Mouse (Mus musculus): Measurements from ENCODE around the gene 5430419D17Rik. TPM values are rescaled to one million over a fixed set of nuclear protein-coding genes. Genes with fewer than 3 reads are reported as not detected.

Gene 5430419D17Rik
- polyA plus RNA-seq, 1 experiment from 2014 or later: not detected

GRCm38 (mm10) chr7:131182685-131183084, 8.5 kb downstream of the 5430419D17Rik start:
- no peaks in the 10 kb centered on the region for H3K9me3 ChIP-seq (ENCODE audit: control insufficient read depth, low read length)
- no peak overlapping the region for H3K27ac ChIP-seq (ENCODE audit: low read depth, low read length)
- H3K4me1 ChIP-seq (replicated peaks; ENCODE audit: control insufficient read depth, insufficient read depth, low read length): no peaks in the 10 kb centered on the region
- no peak overlapping the region for H3K9ac ChIP-seq (ENCODE audit: low read length)
- 38% methylated on average over 4 of the region's 4 CpGs for WGBS
- H3K27me3 ChIP-seq (ENCODE audit: control insufficient read depth, insufficient read depth, low read length): no peaks in the 10 kb centered on the region
- ATAC-seq (replicated peaks; ENCODE audit: low FRiP score): no peak
- peak; percentile 77 for DNase-seq (ENCODE audit: low spot score)
- no peak overlapping the region for H3K4me2 ChIP-seq (ENCODE audit: low read depth, low read length, severe bottlenecking)
- no peaks in the 10 kb centered on the region for H3K36me3 ChIP-seq (ENCODE audit: control insufficient read depth, insufficient read depth, low read length)
- no peak overlapping the region for H3K4me3 ChIP-seq (ENCODE audit: low read depth, low read length)

- no peak overlapping the region for H3K4me3 ChIP-seq (ENCODE audit: low read depth, low read length)
- DNase-seq (ENCODE audit: low spot score) (no peak), ATAC-seq (replicated peaks; ENCODE audit: low FRiP score) (no peak)
- no peak overlapping the region for H3K9ac ChIP-seq (ENCODE audit: low read length)
- WGBS: 69% methylated on average over 8 of the region's 8 CpGs
- no peaks in the 10 kb centered on the region for H3K4me1 ChIP-seq (replicated peaks; ENCODE audit: control insufficient read depth, insufficient read depth, low read length)
- H3K27ac ChIP-seq (ENCODE audit: low read depth, low read length): no peak overlapping the region
- H3K27me3 ChIP-seq (ENCODE audit: control insufficient read depth, insufficient read depth, low read length): no peaks in the 10 kb centered on the region
- H3K36me3 ChIP-seq (ENCODE audit: control insufficient read depth, insufficient read depth, low read length): no peaks in the 10 kb centered on the region
- no peaks in the 10 kb centered on the region for H3K9me3 ChIP-seq (ENCODE audit: control insufficient read depth, low read length)
- no peak overlapping the region for H3K4me2 ChIP-seq (ENCODE audit: low read depth, low read length, severe bottlenecking)
These were observed 10.1 kb downstream of the 5430419D17Rik start for GRCm38 (mm10) chr7:131184339-131184738.

- 84% methylated on average over 8 of the region's 8 CpGs for WGBS
- H3K27ac ChIP-seq (ENCODE audit: low read depth, low read length): no peak overlapping the region
- no peaks in the 10 kb centered on the region for H3K4me1 ChIP-seq (replicated peaks; ENCODE audit: control insufficient read depth, insufficient read depth, low read length)
- no peaks in the 10 kb centered on the region for H3K9me3 ChIP-seq (ENCODE audit: control insufficient read depth, low read length)
- ATAC-seq (replicated peaks; ENCODE audit: low FRiP score): no peak
- H3K4me2 ChIP-seq (ENCODE audit: low read depth, low read length, severe bottlenecking): no peak overlapping the region
- no peaks in the 10 kb centered on the region for H3K27me3 ChIP-seq (ENCODE audit: control insufficient read depth, insufficient read depth, low read length)
- no peak for DNase-seq (ENCODE audit: low spot score)
- no peak overlapping the region for H3K4me3 ChIP-seq (ENCODE audit: low read depth, low read length)
- no peaks in the 10 kb centered on the region for H3K36me3 ChIP-seq (ENCODE audit: control insufficient read depth, insufficient read depth, low read length)
- H3K9ac ChIP-seq (ENCODE audit: low read length): no peak overlapping the region
These were observed 12.8 kb downstream of the 5430419D17Rik start for GRCm38 (mm10) chr7:131187047-131187446.

GRCm38 (mm10) chr7:131187996-131188395, 13.8 kb downstream of the 5430419D17Rik start:
- no peak for ATAC-seq (replicated peaks; ENCODE audit: low FRiP score)

GRCm38 (mm10) chr7:131223086-131223485, 48.9 kb downstream of the 5430419D17Rik start:
- H3K4me3 ChIP-seq (ENCODE audit: low read depth, low read length): no peak overlapping the region

More at GRCm38 (mm10) chr7:131187996-131188395, 13.8 kb downstream of the 5430419D17Rik start:
- Histone ChIP-seq H3K4me1 (replicated peaks; ENCODE audit: control insufficient read depth, insufficient read depth, low read length) (no peaks in the 10 kb centered on the region), H3K9me3 (ENCODE audit: control insufficient read depth, low read length) (no peaks in the 10 kb centered on the region), H3K4me3 (ENCODE audit: low read depth, low read length) (no peak overlapping the region), H3K27ac (ENCODE audit: low read depth, low read length) (no peak overlapping the region), H3K36me3 (ENCODE audit: control insufficient read depth, insufficient read depth, low read length) (no peaks in the 10 kb centered on the region), H3K27me3 (ENCODE audit: control insufficient read depth, insufficient read depth, low read length) (no peaks in the 10 kb centered on the region), H3K4me2 (ENCODE audit: low read depth, low read length, severe bottlenecking) (no peak overlapping the region), H3K9ac (ENCODE audit: low read length) (no peak overlapping the region)
- WGBS: 93% methylated on average over 14 of the region's 14 CpGs
- DNase-seq (ENCODE audit: low spot score): no peak

GRCm38 (mm10) chr7:131236091-131236490, 61.9 kb downstream of the 5430419D17Rik start:
- H3K9ac ChIP-seq (ENCODE audit: low read length): no peak overlapping the region
- H3K36me3 ChIP-seq (ENCODE audit: control insufficient read depth, insufficient read depth, low read length): no peaks in the 10 kb centered on the region
- ATAC-seq (replicated peaks; ENCODE audit: low FRiP score) (no peak), DNase-seq (ENCODE audit: low spot score) (no peak)
- no peak overlapping the region for H3K27ac ChIP-seq (ENCODE audit: low read depth, low read length)
- H3K27me3 ChIP-seq (ENCODE audit: control insufficient read depth, insufficient read depth, low read length): no peaks in the 10 kb centered on the region
- no peak overlapping the region for H3K4me2 ChIP-seq (ENCODE audit: low read depth, low read length, severe bottlenecking)
- H3K4me1 ChIP-seq (replicated peaks; ENCODE audit: control insufficient read depth, insufficient read depth, low read length): no peaks in the 10 kb centered on the region
- no peak overlapping the region for H3K4me3 ChIP-seq (ENCODE audit: low read depth, low read length)
- no peaks in the 10 kb centered on the region for H3K9me3 ChIP-seq (ENCODE audit: control insufficient read depth, low read length)

More at GRCm38 (mm10) chr7:131223086-131223485, 48.9 kb downstream of the 5430419D17Rik start:
- Histone ChIP-seq H3K27ac (ENCODE audit: low read depth, low read length) (no peak overlapping the region), H3K9ac (ENCODE audit: low read length) (no peak overlapping the region), H3K4me2 (ENCODE audit: low read depth, low read length, severe bottlenecking) (no peak overlapping the region), H3K4me1 (replicated peaks; ENCODE audit: control insufficient read depth, insufficient read depth, low read length) (no peaks in the 10 kb centered on the region), H3K9me3 (ENCODE audit: control insufficient read depth, low read length) (no peaks in the 10 kb centered on the region), H3K36me3 (ENCODE audit: control insufficient read depth, insufficient read depth, low read length) (no peaks in the 10 kb centered on the region), H3K27me3 (ENCODE audit: control insufficient read depth, insufficient read depth, low read length) (no peaks in the 10 kb centered on the region)
- 87% methylated on average over 5 of the region's 5 CpGs for WGBS
- DNase-seq (ENCODE audit: low spot score) (no peak), ATAC-seq (replicated peaks; ENCODE audit: low FRiP score) (no peak)

GRCm38 (mm10) chr7:131244993-131245392, 70.8 kb downstream of the 5430419D17Rik start:
- WGBS: 15% methylated on average over 1 of the region's 1 CpGs
- ATAC-seq (replicated peaks; ENCODE audit: low FRiP score) (no peak), DNase-seq (ENCODE audit: low spot score) (no peak)
- Histone ChIP-seq H3K9me3 (ENCODE audit: control insufficient read depth, low read length) (no peaks in the 10 kb centered on the region), H3K4me3 (ENCODE audit: low read depth, low read length) (no peak overlapping the region), H3K27me3 (ENCODE audit: control insufficient read depth, insufficient read depth, low read length) (no peaks in the 10 kb centered on the region), H3K4me2 (ENCODE audit: low read depth, low read length, severe bottlenecking) (no peak overlapping the region), H3K9ac (ENCODE audit: low read length) (no peak overlapping the region), H3K4me1 (replicated peaks; ENCODE audit: control insufficient read depth, insufficient read depth, low read length) (no peaks in the 10 kb centered on the region), H3K36me3 (ENCODE audit: control insufficient read depth, insufficient read depth, low read length) (no peaks in the 10 kb centered on the region), H3K27ac (ENCODE audit: low read depth, low read length) (no peak overlapping the region)

GRCm38 (mm10) chr7:131256841-131257240, 82.6 kb downstream of the 5430419D17Rik start:
- no peak overlapping the region for H3K4me3 ChIP-seq (ENCODE audit: low read depth, low read length)
- H3K4me1 ChIP-seq (replicated peaks; ENCODE audit: control insufficient read depth, insufficient read depth, low read length): no peaks in the 10 kb centered on the region
- H3K27ac ChIP-seq (ENCODE audit: low read depth, low read length): no peak overlapping the region
- H3K9ac ChIP-seq (ENCODE audit: low read length): no peak overlapping the region
- ATAC-seq (replicated peaks; ENCODE audit: low FRiP score): no peak
- no peaks in the 10 kb centered on the region for H3K27me3 ChIP-seq (ENCODE audit: control insufficient read depth, insufficient read depth, low read length)
- no peaks in the 10 kb centered on the region for H3K9me3 ChIP-seq (ENCODE audit: control insufficient read depth, low read length)
- H3K4me2 ChIP-seq (ENCODE audit: low read depth, low read length, severe bottlenecking): no peak overlapping the region
- WGBS: 93% methylated on average over 5 of the region's 5 CpGs
- H3K36me3 ChIP-seq (ENCODE audit: control insufficient read depth, insufficient read depth, low read length): no peaks in the 10 kb centered on the region
- no peak for DNase-seq (ENCODE audit: low spot score)

GRCm38 (mm10) chr7:131257309-131257708, 83.1 kb downstream of the 5430419D17Rik start:
- Histone ChIP-seq H3K4me2 (ENCODE audit: low read depth, low read length, severe bottlenecking) (no peak overlapping the region), H3K27ac (ENCODE audit: low read depth, low read length) (no peak overlapping the region), H3K36me3 (ENCODE audit: control insufficient read depth, insufficient read depth, low read length) (no peaks in the 10 kb centered on the region), H3K27me3 (ENCODE audit: control insufficient read depth, insufficient read depth, low read length) (no peaks in the 10 kb centered on the region), H3K4me3 (ENCODE audit: low read depth, low read length) (no peak overlapping the region), H3K9ac (ENCODE audit: low read length) (no peak overlapping the region), H3K4me1 (replicated peaks; ENCODE audit: control insufficient read depth, insufficient read depth, low read length) (no peaks in the 10 kb centered on the region), H3K9me3 (ENCODE audit: control insufficient read depth, low read length) (no peaks in the 10 kb centered on the region)
- ATAC-seq (replicated peaks; ENCODE audit: low FRiP score) (no peak), DNase-seq (ENCODE audit: low spot score) (no peak)
- WGBS: 71% methylated on average over 1 of the region's 1 CpGs
